Mouse (Mus musculus): ENCODE measurements around the gene Mast2. TPM values are rescaled to one million over a fixed set of nuclear protein-coding genes. Genes with fewer than 3 reads are reported as not detected.

Gene Mast2
- polyA plus RNA-seq, 1 experiment from 2014 or later: 2.4 TPM

DNA sequence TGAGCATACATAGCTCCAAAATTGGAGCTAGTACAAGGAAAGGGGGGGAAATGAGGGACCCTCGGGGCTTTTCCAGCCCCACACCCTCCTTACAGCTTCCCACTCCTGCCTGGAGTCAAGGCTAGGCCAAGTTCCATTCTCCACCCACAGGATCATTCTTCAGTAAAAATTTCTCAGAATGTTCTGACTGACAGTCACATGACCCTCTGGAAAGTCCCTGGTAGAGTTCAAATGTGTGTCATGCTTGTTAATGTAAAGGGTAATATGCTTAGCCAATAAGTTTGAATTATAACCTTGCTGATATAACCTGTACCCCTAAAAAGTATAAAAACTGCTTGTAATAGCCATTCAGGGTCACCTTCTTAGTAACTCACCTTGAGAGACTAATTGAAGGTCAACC lies 41.8 kb downstream of the Mast2 start:
- no peak for ATAC-seq
- TF ChIP-seq EP300 (IDR thresholded peaks at IDR 0.05; ENCODE audit: low read depth) (no peak), CTCF (IDR thresholded peaks at IDR 0.05; ENCODE audit: low read depth) (no peak)
- no peak overlapping the region for H3K4me3 ChIP-seq (ENCODE audit: low read depth, low read length)
- 59% methylated on average over 1 of the region's 1 CpGs for WGBS (ENCODE audit: insufficient replicate concordance)
- no peaks in the 10 kb centered on the region for H3K27me3 ChIP-seq (ENCODE audit: insufficient read depth, low read length)
- no peaks in the 10 kb centered on the region for H3K4me1 ChIP-seq (ENCODE audit: insufficient read depth)
- H3K4me2 ChIP-seq (ENCODE audit: low read depth, low read length): no peak overlapping the region
- no peaks in the 10 kb centered on the region for H3K9me3 ChIP-seq (ENCODE audit: low read length)
- H3K9ac ChIP-seq (replicated peaks): no peak overlapping the region
- H3K27ac ChIP-seq (ENCODE audit: low read depth): no peak overlapping the region
- no peak for DNase-seq
- no peaks in the 10 kb centered on the region for H3K36me3 ChIP-seq (replicated peaks; ENCODE audit: insufficient read depth, low read length)

- Histone ChIP-seq H3K4me3 (ENCODE audit: low read depth, low read length) (no peak overlapping the region), H3K36me3 (replicated peaks; ENCODE audit: insufficient read depth, low read length) (no peaks in the 10 kb centered on the region), H3K4me1 (ENCODE audit: insufficient read depth) (no peaks in the 10 kb centered on the region), H3K27ac (ENCODE audit: low read depth) (no peak overlapping the region), H3K27me3 (ENCODE audit: insufficient read depth, low read length) (no peaks in the 10 kb centered on the region), H3K9me3 (ENCODE audit: low read length) (no peaks in the 10 kb centered on the region), H3K9ac (replicated peaks) (no peak overlapping the region), H3K4me2 (ENCODE audit: low read depth, low read length) (no peak overlapping the region)
- WGBS (ENCODE audit: insufficient replicate concordance): 83% methylated on average over 3 of the region's 3 CpGs
- TF ChIP-seq CTCF (IDR thresholded peaks at IDR 0.05; ENCODE audit: low read depth) (no peak), EP300 (IDR thresholded peaks at IDR 0.05; ENCODE audit: low read depth) (no peak)
- no peak for DNase-seq
- ATAC-seq: no peak
These were observed 42.8 kb downstream of the Mast2 start for GRCm38 (mm10) chr4:116421170-116421569.

GRCm38 (mm10) chr4:116412993-116413392 lies 51.0 kb downstream of the Mast2 start:
- DNase-seq (no peak), ATAC-seq (no peak)
- Histone ChIP-seq H3K27me3 (ENCODE audit: insufficient read depth, low read length) (no peaks in the 10 kb centered on the region), H3K9ac (replicated peaks) (no peak overlapping the region), H3K27ac (ENCODE audit: low read depth) (no peak overlapping the region), H3K9me3 (ENCODE audit: low read length) (no peaks in the 10 kb centered on the region), H3K4me1 (ENCODE audit: insufficient read depth) (no peaks in the 10 kb centered on the region; the same call in 1 of the 2 replicates), H3K4me3 (ENCODE audit: low read depth, low read length) (no peak overlapping the region), H3K36me3 (replicated peaks; ENCODE audit: insufficient read depth, low read length) (no peaks in the 10 kb centered on the region), H3K4me2 (ENCODE audit: low read depth, low read length) (no peak overlapping the region)
- TF ChIP-seq CTCF (IDR thresholded peaks at IDR 0.05; ENCODE audit: low read depth) (no peak), EP300 (IDR thresholded peaks at IDR 0.05; ENCODE audit: low read depth) (no peak)
- 39% methylated on average over 1 of the region's 1 CpGs for WGBS (ENCODE audit: insufficient replicate concordance)

DNA sequence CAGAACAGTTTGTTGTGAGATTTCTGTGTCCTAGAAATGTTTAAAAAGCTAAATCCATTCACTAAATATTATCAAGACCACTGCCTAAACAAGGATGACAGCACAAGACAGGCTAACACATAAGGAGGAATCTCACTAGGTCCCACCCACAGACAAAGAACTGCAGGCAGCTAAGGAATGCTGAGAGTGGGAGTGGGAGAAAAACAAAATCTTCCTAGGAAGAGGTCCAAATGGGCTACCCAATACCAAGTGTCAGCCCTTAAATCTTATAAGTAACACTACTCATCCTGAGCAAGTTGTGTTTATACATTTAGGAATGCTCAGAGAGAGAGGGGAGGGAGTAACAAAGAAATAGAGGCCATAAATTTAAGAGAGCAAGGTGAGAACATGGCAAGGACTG lies 52.6 kb downstream of the Mast2 start:
- Histone ChIP-seq H3K4me1 (ENCODE audit: insufficient read depth) (no peaks in the 10 kb centered on the region; the same call in 1 of the 2 replicates), H3K4me2 (ENCODE audit: low read depth, low read length) (no peak overlapping the region), H3K9ac (replicated peaks) (no peak overlapping the region), H3K27ac (ENCODE audit: low read depth) (no peak overlapping the region), H3K4me3 (ENCODE audit: low read depth, low read length) (no peak overlapping the region), H3K27me3 (ENCODE audit: insufficient read depth, low read length) (no peaks in the 10 kb centered on the region), H3K36me3 (replicated peaks; ENCODE audit: insufficient read depth, low read length) (no peaks in the 10 kb centered on the region), H3K9me3 (ENCODE audit: low read length) (no peaks in the 10 kb centered on the region)
- TF ChIP-seq CTCF (IDR thresholded peaks at IDR 0.05; ENCODE audit: low read depth) (no peak), EP300 (IDR thresholded peaks at IDR 0.05; ENCODE audit: low read depth) (no peak)
- ATAC-seq: no peak
- no peak for DNase-seq

- Histone ChIP-seq H3K4me1 (ENCODE audit: insufficient read depth) (no peaks in the 10 kb centered on the region; the same call in 1 of the 2 replicates), H3K36me3 (replicated peaks; ENCODE audit: insufficient read depth, low read length) (no peaks in the 10 kb centered on the region), H3K27ac (ENCODE audit: low read depth) (no peak overlapping the region), H3K4me3 (ENCODE audit: low read depth, low read length) (no peak overlapping the region), H3K9ac (replicated peaks) (no peak overlapping the region), H3K9me3 (ENCODE audit: low read length) (no peaks in the 10 kb centered on the region), H3K27me3 (ENCODE audit: insufficient read depth, low read length) (no peaks in the 10 kb centered on the region), H3K4me2 (ENCODE audit: low read depth, low read length) (no peak overlapping the region)
- WGBS (ENCODE audit: insufficient replicate concordance): 74% methylated on average over 2 of the region's 2 CpGs
- DNase-seq (no peak), ATAC-seq (no peak)
- TF ChIP-seq CTCF (IDR thresholded peaks at IDR 0.05; ENCODE audit: low read depth): no peak
- no peak for TF ChIP-seq EP300 (IDR thresholded peaks at IDR 0.05; ENCODE audit: low read depth)
These were observed 57.3 kb downstream of the Mast2 start for GRCm38 (mm10) chr4:116406668-116407067.

DNA sequence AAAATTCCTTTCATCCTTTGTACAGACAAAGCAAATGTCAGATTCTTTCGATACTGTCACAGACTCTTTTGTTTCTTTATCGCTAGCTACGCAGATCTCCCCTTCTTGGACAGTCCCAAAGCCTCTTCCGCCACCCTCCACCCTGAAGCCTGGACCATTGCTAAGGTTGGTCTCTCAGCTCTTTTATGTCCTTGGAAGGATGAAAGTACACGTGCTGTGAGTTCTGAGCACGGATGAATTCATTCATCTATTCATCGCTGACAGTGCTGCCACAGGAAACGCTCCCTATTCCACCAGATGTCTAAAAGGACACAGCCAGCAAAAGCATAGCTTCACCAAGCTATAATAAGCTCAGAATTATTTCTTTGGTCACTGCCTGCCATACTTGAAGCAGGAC lies 58.0 kb downstream of the Mast2 start:
- no peaks in the 10 kb centered on the region for H3K36me3 ChIP-seq (replicated peaks; ENCODE audit: insufficient read depth, low read length)
- 74% methylated on average over 8 of the region's 8 CpGs for WGBS (ENCODE audit: insufficient replicate concordance)
- ATAC-seq (no peak), DNase-seq (no peak)
- no peaks in the 10 kb centered on the region for H3K9me3 ChIP-seq (ENCODE audit: low read length)
- H3K9ac ChIP-seq (replicated peaks): no peak overlapping the region
- no peak overlapping the region for H3K27ac ChIP-seq (ENCODE audit: low read depth)
- TF ChIP-seq EP300 (IDR thresholded peaks at IDR 0.05; ENCODE audit: low read depth): no peak
- no peak for TF ChIP-seq CTCF (IDR thresholded peaks at IDR 0.05; ENCODE audit: low read depth)
- H3K4me3 ChIP-seq (ENCODE audit: low read depth, low read length): no peak overlapping the region
- no peaks in the 10 kb centered on the region; the same call in 1 of the 2 replicates for H3K4me1 ChIP-seq (ENCODE audit: insufficient read depth)
- no peaks in the 10 kb centered on the region for H3K27me3 ChIP-seq (ENCODE audit: insufficient read depth, low read length)
- no peak overlapping the region for H3K4me2 ChIP-seq (ENCODE audit: low read depth, low read length)

Measured in liver, postnatal 0 days (tissue).